Mouse (Mus musculus) mature B cell (primary cell): ENCODE results near the gene Vasp.

ENCODE experiments used
- in situ Hi-C: fragments of 300-500 bp; cut with MboI; formaldehyde crosslinking; loops from 2 replicates; pipeline ENCODE4 v1.14.3; 2019

The Vasp gene

DNA sequence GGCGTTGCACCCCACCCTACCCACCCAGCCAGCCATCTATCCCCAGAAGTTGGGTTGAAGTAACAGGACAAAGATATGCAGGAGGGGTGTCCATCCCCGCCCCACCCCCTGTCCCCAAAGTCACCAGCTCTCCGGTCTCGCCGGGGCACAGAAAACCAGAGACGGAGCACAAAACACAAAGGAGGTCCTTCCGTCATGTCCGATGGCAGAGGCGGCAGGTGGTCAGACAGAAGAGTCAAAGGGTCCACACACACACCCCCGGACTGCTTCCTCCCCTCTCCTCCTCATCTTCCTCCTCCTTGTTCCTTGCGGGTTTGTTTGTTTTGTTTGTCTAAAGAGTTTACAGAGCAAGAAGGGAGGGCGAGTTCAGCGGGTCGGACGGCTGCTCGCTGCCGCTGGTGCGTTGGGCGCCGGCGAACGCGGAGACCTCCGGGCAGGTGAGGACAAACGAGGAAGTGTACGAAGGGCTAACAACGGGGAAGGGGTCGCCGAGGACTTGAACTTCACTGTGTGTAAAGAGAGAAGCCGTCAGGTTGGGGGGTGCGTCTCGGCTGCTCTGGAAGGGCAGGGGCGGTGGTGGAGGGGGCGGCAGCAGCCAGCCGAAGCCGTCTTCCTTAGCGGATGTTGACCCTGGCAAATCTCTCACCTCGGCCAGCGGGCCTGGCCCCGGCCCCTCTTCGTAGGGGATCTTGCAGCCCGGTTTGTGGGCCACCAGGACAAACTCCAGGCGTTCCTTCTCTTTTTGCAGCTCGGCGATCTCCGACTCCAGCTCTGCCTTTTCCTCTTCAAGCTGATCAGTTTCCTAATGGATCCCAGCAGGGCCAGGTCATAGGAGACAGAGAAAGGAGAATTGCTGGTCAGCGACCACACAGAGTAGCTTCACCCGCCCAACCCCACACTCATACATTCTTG is 33.1 kb upstream of the Vasp start:
- in situ Hi-C loops = loop anchor here (5.0 kb wide), 1 partner anchor 38 kb away; the partner anchor contains the start of gene Ercc1

DNA sequence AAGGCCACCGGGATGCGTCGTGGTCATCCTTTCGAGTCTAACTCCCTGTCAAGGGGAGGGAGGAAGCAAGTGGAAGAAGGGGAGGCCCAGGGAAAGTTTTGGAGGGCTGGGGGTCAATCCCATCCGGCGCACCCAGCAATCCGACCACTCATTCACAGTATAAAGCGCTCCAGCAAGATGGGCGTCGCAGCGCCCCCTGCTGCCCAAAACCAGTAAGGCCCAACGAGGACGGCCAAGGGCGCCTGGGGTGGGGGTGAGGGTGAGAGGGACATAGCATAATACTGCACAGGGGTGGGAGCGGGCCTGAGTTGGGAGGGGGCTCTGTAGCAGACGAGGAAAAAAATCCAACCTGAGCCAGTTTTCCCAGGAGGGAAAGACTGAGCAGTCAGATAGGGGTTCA is 32.2 kb upstream of the Vasp start:
- in situ Hi-C loops = no loop called here

DNA sequence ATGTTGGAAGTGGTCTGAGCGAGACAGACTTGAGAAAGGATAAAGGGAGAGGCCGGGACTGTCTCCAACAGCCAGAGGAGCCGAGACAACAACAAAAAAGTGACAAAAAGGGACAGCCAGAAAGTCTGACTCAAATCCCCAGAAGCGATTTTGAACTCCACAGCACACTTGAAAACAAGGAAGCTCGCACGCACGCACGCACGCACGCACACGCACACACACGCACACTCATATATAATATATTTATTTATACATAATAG is 31.4 kb upstream of the Vasp start:
- in situ Hi-C loops = no loop called here

DNA sequence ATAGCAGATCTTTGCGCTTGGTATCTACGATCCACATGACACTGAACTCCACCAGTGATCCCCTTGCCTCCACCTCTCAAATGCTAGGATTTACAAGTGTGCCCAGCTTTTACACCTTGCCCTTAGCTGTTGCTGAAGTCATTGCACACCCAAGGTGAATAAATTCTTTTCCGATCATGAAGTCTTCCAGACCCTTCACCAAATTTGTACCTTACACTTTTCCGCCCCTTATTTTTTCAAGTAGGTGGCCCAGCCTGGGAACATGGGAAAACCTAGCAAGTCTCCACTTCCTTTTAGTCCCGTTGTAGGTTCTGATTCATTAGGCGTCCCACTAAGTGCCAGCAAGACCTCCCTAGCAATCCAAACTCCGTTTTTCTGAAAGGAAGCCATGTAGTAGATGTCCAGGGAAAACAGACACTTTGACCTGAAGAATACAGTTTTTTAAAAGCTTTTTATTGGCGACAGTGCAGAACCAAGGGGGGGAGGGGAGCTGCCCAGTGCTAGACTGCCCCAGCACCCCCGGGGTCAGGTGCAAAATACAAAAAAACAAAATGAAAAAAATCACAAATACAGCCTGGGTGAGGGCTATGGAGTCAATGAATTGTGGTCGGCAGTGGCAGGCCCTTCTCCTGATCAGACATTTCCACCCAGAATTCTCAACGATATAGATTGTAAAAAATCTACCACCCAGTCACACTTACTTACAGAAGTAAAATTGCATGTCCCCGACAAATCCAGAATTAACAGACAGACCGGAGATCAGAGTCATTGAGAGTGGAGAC is 30.8 kb upstream of the Vasp start:
- in situ Hi-C loops = no loop called here

DNA sequence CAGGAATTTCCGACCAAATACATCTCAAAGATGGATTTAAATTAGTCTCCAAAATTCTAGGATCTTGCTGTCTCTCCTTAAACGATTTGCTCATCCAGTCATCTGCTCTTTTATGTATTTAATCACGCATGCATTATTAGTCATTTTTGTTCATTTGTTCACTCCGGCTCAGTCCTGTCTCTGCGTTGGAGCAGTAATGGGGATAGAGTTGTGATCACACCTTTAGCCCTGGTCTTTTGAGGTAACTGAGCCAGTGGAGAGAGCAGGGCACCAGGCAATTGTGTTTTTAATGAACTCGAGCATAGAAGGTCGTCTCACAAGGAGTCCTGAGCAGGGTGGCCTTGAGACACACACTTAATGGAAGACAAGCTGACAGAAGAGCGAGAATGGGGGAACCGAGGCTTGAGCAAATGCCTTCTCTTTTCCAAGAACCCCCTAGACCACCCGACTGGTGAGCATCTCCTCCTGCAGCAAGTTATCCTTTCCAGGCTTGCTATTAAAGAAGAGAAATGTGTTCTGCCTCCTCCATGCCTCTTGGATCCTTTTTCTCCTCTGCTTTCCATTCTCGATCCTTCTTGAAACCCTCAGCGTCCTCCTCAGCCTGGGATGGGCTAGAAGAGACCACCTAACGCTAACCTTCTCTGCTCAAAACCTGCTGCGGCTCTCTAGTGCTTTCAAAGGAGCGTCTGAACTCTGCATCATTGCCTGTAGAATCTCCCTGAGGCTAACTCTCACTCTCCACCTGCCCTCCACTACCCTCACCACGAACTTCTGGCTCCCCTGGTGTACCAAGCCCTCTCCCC is 30.0 kb upstream of the Vasp start:
- in situ Hi-C loops = no loop called here

DNA sequence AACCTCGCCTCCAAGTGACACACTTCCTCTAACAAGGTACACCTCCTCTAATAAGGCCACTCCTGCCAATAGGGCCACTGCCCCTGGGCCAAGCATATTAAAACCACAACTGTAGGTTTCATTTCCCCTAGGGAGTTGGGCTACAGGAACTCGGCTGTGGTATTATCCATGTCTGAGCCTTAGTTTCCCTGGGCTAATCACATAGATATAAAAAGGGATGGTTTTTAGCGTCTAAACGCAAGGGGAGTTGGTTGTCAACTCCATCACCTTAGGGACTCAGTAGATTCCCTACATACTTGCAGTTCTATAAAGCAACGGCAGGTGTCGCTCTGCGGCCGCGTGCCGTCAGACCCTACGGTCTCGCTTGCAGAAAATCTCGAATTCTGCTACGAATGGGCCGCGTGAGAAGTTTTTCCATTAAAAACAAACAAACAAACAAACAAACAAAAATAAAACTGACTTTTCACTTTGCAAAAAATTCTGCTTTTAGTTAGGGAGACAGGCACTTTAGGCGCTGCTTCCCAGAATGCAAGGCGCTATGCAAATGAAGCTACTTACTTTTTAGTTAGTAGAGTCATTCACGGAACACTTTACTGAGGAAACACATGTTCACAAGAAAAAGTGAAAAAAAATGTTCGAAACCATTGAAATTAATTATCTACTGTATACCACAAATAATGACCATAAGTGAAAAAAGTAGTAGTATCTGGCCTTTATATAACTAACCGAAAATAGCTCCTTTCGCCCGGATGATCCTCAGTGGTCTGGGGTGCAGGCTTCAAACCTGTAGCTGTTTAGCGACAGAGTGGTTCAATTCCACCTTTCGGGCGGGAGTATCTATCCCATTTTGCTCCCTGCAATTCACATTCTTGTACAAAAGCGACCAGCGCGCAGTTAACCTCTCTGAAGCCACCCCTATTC is 29.1 kb upstream of the Vasp start:
- in situ Hi-C loops = no loop called here

DNA sequence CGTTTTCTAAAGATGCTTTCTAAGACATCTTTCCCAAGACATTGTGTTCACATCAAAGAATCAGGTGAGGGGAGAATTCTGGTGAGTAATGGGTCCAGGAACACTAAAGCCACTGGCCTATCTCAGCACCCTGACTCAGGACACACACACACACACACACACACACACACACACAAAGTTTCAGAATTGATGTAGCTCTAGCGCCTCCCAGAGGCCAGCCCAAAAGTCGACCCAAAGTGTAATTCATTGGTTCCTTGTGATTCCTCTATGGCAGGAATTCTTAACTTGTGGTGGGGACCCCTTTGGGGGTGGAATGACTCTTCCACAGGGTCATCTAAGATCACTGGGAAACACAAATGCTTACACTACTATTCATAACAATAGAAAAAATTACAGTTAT is 27.6 kb upstream of the Vasp start:
- in situ Hi-C loops = no loop called here

DNA sequence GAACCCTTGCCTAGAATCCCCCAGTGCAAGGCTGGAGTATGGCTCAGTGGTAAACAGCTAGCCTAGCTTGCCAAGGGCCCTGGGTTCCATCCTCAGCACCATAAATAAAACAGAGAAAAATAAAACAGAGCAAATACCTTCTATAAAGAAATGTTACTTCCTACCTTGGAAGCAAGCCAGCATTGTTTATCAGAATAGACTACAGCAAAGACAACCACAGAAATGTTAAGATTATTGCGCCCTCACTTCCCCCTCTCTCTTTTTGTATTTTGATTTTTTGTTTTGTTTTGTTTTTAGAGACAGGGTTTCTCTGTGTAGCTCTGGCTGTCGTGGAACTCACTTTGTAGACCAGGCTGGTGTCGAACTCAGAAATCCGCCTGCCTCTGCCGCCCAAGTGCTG is 26.2 kb upstream of the Vasp start:
- in situ Hi-C loops = no loop called here

DNA sequence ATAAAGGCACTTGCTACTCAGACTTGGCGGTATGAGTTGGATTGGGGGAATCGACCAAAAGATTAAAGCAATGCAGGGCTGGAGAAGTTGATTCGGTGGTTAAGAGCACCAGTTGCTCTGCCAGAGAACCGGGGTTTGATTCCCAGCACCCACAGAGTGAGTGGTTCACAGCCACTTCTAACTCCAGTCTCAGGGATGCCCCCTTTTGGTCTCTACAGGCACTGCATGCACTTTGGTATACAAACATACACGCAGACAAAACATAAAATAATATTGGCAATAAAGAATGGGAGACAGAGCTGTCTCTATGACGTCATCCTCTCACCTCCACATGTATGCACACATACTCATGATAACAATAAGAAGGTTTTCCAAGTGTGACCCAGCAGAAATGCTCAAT is 25.4 kb upstream of the Vasp start:
- in situ Hi-C loops = no loop called here

DNA sequence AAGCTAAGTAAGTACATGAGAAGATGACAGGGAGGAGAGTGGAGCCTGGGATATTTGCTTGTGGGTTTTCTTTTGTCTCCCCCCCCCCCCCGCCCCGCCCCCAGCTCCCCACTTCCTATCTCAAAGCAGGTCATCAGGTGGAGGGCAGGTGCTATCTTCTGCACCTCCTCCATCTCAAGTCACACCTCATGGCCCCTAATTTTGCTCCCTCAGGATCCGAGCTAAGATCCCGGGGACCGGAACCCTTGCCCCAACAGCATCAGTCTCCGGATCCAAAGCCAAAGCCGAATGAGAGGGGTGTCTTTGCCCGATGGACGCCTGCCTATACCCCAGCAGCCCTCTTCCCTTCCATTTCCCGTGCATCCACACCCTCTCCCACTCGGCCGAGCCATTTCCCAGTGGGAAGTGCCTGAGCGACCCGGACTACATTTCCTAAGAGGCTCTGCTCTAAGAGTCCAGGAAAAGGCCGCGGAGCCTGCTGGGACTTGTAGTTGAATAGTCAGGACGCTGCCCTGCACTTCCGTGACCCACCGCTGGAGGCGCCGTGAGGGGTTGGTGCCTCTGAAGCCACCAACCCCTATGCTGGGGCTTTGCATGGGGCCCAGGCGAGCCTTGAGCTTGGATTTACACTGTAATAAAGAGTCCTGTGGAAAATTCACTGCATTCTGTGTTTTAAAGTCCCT is 24.0 kb upstream of the Vasp start:
- in situ Hi-C loops = no loop called here

DNA sequence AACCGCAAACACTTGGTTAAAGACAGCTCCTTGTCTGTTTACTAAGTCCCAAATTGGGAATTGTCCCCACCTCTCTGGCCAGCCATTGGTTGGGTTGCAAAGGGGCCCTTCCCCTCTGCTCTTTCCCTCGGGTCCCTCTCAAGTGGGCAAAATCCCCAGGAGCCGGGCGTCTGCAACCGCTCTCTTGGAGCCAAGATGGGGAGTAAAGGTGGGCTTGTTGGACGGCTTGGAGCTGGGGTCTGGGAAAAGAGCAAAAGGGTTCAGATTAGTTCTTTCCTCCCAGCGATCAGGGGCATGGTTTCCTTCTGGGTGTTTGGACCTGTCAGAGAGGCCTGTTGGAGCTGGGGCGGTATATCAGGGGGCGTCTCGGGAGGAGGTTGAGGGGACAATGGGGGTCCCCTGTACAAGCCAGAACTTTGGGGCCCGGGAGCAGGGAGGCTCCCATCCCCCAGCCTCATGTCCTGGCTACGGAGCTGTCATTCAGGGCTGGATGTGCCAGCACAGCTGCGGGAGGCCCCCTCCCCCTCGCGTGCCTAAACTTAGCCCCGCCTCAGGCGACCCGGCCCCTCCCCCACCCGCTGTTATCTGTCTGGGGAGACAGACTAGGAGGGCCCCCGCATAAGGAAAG is 19.5 kb upstream of the Vasp start:
- in situ Hi-C loops = no loop called here

DNA sequence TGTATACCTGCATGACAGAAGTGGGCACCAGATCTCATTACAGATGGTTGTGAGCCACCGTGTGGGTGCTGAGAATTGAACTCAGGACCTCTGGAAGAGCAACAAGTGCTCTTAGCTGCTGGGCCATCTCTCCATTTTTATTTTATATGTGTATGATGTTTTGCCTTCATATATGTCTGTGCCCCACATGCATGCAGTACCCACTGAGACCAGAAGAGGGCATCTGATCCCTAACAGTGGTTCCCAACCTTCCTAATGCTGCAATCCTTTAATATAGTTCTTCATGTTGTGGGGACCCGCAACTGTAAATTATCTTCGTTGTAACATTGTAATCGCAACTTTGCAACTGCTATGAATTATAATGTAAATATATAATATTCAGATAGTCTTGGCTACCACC is 13.1 kb upstream of the Vasp start:
- in situ Hi-C loops = loop anchor here (5.0 kb wide), 1 partner anchor 52 kb away; no protein-coding TSS in a partner anchor

DNA sequence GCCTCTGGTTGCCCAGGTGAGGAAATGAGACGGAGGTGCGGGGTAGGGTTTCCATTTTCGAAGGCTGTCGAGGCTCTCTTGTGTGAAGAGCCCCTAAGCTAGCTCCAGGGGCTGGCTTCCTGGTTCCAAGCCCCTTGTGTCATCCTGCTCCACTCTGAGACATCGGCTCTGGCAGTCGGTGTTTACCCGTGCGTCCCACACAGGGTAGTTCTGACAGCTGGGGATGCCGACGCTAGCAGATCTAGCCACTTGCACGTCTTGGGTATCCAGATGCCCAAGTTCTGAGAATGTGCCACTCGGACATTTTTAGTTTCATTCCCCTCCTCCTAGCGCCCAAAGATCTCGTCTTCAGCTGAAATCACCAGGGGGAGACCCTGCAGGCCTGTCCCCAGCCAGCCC is 11.8 kb upstream of the Vasp start:
- in situ Hi-C loops = loop anchor here (5.0 kb wide), 1 partner anchor 51 kb away; no protein-coding TSS in a partner anchor

DNA sequence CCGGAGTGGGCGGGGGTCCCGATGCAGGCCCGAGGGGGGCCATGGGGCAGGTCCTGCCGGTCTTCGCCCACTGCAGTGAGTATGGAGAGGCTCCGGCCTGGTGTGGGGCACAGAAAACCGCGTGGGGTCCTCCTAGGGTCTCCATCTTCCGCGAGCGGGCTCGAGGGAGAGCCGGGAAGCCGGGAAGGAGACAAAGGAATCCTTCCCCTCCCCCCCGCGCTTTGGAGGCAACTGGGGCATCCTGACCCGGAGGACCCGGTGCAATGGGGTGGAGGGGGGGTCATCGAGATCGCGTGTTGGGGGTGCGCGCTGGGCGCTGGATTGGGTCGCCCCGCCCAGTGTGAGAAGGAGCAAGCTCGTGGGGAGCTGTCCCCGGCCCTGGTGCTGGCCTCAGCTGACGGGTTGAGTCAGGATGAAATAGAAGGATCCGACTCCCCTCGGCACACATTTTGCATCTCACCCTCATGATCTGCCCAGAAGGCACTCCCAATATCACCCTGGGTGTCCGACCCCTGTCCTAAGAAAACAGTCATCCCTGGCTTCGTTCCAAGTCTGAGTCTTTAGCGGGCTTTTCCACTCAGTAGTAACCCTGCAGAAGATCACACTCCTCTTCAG is 11.3 kb upstream of the Vasp start:
- in situ Hi-C loops = loop anchor here (5.0 kb wide), 1 partner anchor 51 kb away; no protein-coding TSS in a partner anchor

DNA sequence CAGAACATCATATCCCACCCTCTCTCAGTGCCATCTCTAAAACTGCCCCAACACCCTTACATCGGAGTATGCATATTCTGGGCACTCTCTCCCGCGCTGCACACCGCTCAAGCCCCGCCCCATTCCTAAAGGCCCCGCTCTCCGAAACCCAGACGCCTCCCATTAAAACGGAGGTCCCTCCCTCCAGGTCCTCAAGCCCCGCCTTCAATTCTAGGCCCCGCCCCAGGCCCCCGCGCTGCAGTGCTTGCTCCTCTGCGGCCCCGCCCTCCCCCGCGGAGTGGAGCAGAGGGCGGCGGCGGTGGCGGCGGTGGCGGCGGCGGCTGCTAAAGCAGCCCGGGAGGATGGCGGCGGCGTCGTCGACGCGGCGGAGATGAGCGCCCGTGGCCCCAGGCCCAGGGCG is 10.8 kb upstream of the Vasp start, which contains the start of gene Rtn2:
Gene Rtn2, plus strand, starts transcription at position 240 of the 400 bp plus-strand sequence.
- in situ Hi-C loops = loop anchor here (5.0 kb wide), 1 partner anchor 50 kb away; no protein-coding TSS in a partner anchor

DNA sequence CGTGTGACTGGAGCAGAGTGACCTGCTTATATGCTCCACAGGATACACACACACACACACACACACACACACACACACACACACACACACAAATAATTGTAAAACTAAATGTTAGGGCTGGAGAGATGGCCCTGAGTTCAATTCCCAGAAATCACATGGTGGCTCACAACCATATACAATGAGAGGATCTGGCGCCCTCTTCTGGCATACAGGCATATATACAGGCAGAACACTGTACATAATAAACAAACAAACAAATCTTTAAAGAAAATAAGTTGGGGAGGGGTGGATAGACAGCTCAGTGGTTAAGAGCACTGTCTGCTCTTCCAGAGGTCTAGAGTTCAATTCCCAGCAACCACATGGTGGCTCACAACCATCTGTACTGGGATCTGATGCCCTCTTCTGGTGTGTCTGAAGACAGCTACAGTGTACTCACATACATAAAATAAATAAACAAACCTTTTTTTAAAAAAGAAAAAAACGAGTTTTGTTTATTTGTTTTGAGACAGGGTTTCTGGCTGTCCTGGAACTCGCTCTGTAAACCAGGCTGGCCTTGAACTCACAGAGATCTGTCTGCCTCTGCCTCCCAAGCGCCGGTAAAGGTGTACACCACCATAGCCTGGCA is 10.2 kb upstream of the Vasp start:
- in situ Hi-C loops = loop anchor here (5.0 kb wide), 1 partner anchor 49 kb away; no protein-coding TSS in a partner anchor

DNA sequence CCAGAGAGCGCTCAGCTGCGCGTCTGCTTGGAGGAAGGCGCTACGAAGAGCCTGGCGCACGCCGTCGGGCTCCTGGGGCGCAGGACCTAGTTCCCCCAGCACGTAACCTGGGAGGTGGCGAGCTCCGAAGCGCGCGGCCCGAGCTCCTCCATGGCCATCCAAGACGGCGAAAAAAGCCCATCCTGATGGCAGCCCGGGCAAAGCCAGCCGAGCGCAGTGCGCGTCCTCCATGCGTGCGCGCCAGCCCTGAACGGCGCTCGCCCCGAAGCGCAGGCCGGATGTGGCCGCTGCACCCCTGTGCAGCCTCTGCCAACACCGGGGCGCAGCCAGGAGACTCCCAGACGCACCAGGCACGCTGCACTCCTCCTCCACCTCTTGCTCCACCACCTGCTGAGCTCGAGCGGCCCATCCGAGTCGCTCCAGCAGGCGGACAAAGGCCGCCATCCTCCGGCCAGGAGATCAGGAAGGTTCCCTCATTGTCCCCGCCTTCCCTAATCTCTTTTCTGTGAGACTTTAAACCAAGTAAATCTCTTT is 8.0 kb upstream of the Vasp start, which contains the start of gene Ppm1n:
Gene Ppm1n, minus strand, starts transcription at position 484 of the 534 bp plus-strand sequence.
- in situ Hi-C loops = loop anchor here (5.0 to 10.0 kb wide), 2 partner anchors 47 to 115 kb away; partner anchors contain the start of gene Gipr

DNA sequence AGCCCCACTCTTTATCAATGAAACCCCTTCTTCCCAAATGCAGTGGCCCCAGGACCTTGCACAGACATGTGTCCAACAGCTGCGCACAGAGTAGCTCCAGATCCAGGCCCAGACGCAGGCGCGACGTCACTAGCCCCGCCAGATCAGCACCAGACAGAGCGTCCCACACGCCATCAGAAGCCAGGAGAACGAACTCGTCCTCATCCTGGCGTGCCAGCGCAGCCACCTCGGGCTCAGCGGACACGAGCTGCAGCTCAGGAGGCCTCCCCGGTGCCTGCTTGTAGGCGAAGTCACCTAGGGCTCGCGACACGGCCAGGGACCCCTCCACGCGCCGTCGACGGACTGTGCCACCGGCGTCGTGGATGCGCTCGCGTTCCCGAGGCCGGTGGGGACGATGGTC is 7.4 kb upstream of the Vasp start:
- in situ Hi-C loops = loop anchor here (10.0 kb wide), 1 partner anchor 114 kb away; the partner anchor contains the start of gene Gipr
